Mouse (Mus musculus) CH12.LX (cell line): ENCODE measurements around the gene Kndc1. TPM values are rescaled to one million over a fixed set of nuclear protein-coding genes. Genes with fewer than 3 reads are reported as not detected.

Experiments used
- DNase-seq: peaks from one replicate; pipeline ENCODE4 v3.0.0-alpha.2; 2013; ENCODE audit errors: extremely low read depth
- H3K27ac ChIP-seq: 2 replicates; pipeline ENCODE4 v1.5.1; 2012; ENCODE audit warnings: low read depth, mild to moderate bottlenecking, control low read depth, moderate library complexity; ENCODE audit not compliant: insufficient read depth
- H3K27me3 ChIP-seq: replicated peaks from 2 replicates; pipeline ENCODE3; 2012; ENCODE audit warnings: inconsistent platforms
- H3K36me3 ChIP-seq, 2 experiments: replicated peaks in 1 of 2; 2 replicates each; pipeline versions ENCODE3 to v1.6.1; 2012; ENCODE audit warnings: inconsistent platforms in 1 of 2, low read length in 1 of 2, mild to moderate bottlenecking in 1 of 2, mixed read lengths in 1 of 2, moderate library complexity in 1 of 2; ENCODE audit not compliant: control insufficient read depth in 1 of 2, insufficient read depth in 1 of 2
- H3K4me1 ChIP-seq, 2 experiments: 2 replicates each; pipeline ENCODE4 v1.6.1; 2012; ENCODE audit warnings: inconsistent platforms in 1 of 2, moderate library complexity in 1 of 2; ENCODE audit not compliant: insufficient read depth in 2 of 2, control insufficient read depth in 1 of 2
- H3K4me2 ChIP-seq: 2 replicates; pipeline ENCODE4 v1.6.1; 2012; ENCODE audit warnings: low read depth, mild to moderate bottlenecking, control low read depth; ENCODE audit not compliant: poor library complexity, insufficient read depth, severe bottlenecking
- H3K4me3 ChIP-seq, 3 experiments: fragments of 150-350 bp in 1 of 3; sonication (generic) in 1 of 3; replicated peaks in 1 of 3; 2 replicates each; pipeline versions ENCODE3 to v1.5.1; 2011 to 2012; ENCODE audit warnings: low read depth in 2 of 3, low read length in 2 of 3, mild to moderate bottlenecking in 2 of 3, moderate library complexity in 2 of 3, control low read depth in 1 of 3, improper control_type of control experiment in 1 of 3, inconsistent platforms in 1 of 3, mixed read lengths in 1 of 3; ENCODE audit not compliant: poor library complexity in 1 of 3
- H3K79me2 ChIP-seq: replicated peaks from 2 replicates; pipeline ENCODE4 v1.6.1; 2012; ENCODE audit warnings: mild to moderate bottlenecking, moderate library complexity; ENCODE audit not compliant: control insufficient read depth, poor library complexity, insufficient read depth, severe bottlenecking; ENCODE audit errors: extremely low read depth
- H3K9ac ChIP-seq: 2 replicates; pipeline ENCODE4 v1.6.1; 2012; ENCODE audit warnings: low read depth, mild to moderate bottlenecking, control low read depth, moderate library complexity; ENCODE audit not compliant: insufficient read depth
- H3K9me3 ChIP-seq: replicated peaks from 2 replicates; pipeline ENCODE3; 2012; ENCODE audit warnings: low read length, inconsistent platforms, mixed read lengths
- CHD2 ChIP-seq: IDR thresholded peaks from 2 replicates; pipeline ENCODE4 v1.6.1; 2011; ENCODE audit warnings: low read length, improper control_type of control experiment
- CTCF ChIP-seq, 2 experiments: IDR thresholded peaks in 1 of 2; conservative IDR thresholded peaks in 1 of 2; 2 replicates each; pipeline ENCODE4 v1.5.1; 2011 to 2012; ENCODE audit warnings: low read depth in 2 of 2, low read length in 2 of 2, improper control_type of control experiment in 1 of 2, inconsistent platforms in 1 of 2, mild to moderate bottlenecking in 1 of 2, moderate library complexity in 1 of 2
- E2F4 ChIP-seq: IDR thresholded peaks from 2 replicates; pipeline ENCODE4 v1.6.1; 2011; ENCODE audit warnings: low read depth, low read length, improper control_type of control experiment; ENCODE audit not compliant: insufficient replicate concordance
- ELF1 ChIP-seq: IDR thresholded peaks from 2 replicates; pipeline ENCODE4 v1.6.1; 2014; ENCODE audit warnings: low read depth, mild to moderate bottlenecking, inconsistent platforms, low read length, improper control_type of control experiment
- EP300 ChIP-seq: IDR thresholded peaks from 2 replicates; pipeline ENCODE4 v1.6.1; 2011; ENCODE audit warnings: low read length, improper control_type of control experiment
- ETS1 ChIP-seq: conservative IDR thresholded peaks from 2 replicates; pipeline ENCODE4 v1.6.1; 2012; ENCODE audit warnings: low read depth, mild to moderate bottlenecking, inconsistent platforms, low read length, improper control_type of control experiment, moderate library complexity
- GABPA ChIP-seq: IDR thresholded peaks from 2 replicates; pipeline ENCODE4 v1.6.1; 2012; ENCODE audit warnings: low read depth, low read length, improper control_type of control experiment, inconsistent platforms; ENCODE audit not compliant: insufficient replicate concordance
- IRF4 ChIP-seq: IDR thresholded peaks from 2 replicates; pipeline ENCODE4 v1.6.1; 2014; ENCODE audit warnings: low read depth, mild to moderate bottlenecking, inconsistent platforms, low read length, improper control_type of control experiment
- KAT2A ChIP-seq: IDR thresholded peaks from 2 replicates; pipeline ENCODE4 v1.6.1; 2012; ENCODE audit warnings: low read length, improper control_type of control experiment, inconsistent platforms; ENCODE audit not compliant: insufficient replicate concordance
- MAFK ChIP-seq: IDR thresholded peaks from 2 replicates; pipeline ENCODE4 v1.6.1; 2011; ENCODE audit warnings: low read length, improper control_type of control experiment; ENCODE audit not compliant: insufficient replicate concordance
- MAX ChIP-seq: IDR thresholded peaks from 2 replicates; pipeline ENCODE4 v1.6.1; 2011; ENCODE audit warnings: low read length, improper control_type of control experiment
- MEF2A ChIP-seq: IDR thresholded peaks from 2 replicates; pipeline ENCODE4 v1.6.1; 2014; ENCODE audit warnings: low read depth, mild to moderate bottlenecking, inconsistent platforms, low read length, improper control_type of control experiment, borderline replicate concordance
- MXI1 ChIP-seq: IDR thresholded peaks from 2 replicates; pipeline ENCODE4 v1.6.1; 2011; ENCODE audit warnings: mild to moderate bottlenecking, low read depth, low read length, improper control_type of control experiment
- NELFE ChIP-seq: IDR thresholded peaks from 2 replicates; pipeline ENCODE4 v1.6.1; 2011; ENCODE audit warnings: low read depth, low read length, improper control_type of control experiment
- NRF1 ChIP-seq: IDR thresholded peaks from 2 replicates; pipeline ENCODE4 v1.6.1; 2014; ENCODE audit warnings: low read depth, mild to moderate bottlenecking, inconsistent platforms, low read length, improper control_type of control experiment, moderate library complexity
- PAX5 ChIP-seq: IDR thresholded peaks from 2 replicates; pipeline ENCODE4 v1.6.1; 2012; ENCODE audit warnings: low read length, inconsistent platforms, mixed read lengths
- POLR2A ChIP-seq: IDR thresholded peaks from 2 replicates; pipeline ENCODE4 v1.6.1; 2011; ENCODE audit warnings: low read depth, mild to moderate bottlenecking, improper control_type of control experiment, low read length
- POLR2AphosphoS2 ChIP-seq: IDR thresholded peaks from 2 replicates; pipeline ENCODE4 v1.6.1; 2011; ENCODE audit warnings: low read depth, low read length, improper control_type of control experiment
- RAD21 ChIP-seq: IDR thresholded peaks from 2 replicates; pipeline ENCODE4 v1.6.1; 2011; ENCODE audit warnings: low read depth, mild to moderate bottlenecking, low read length, improper control_type of control experiment, moderate library complexity
- SIN3A ChIP-seq: IDR thresholded peaks from 2 replicates; pipeline ENCODE4 v1.6.1; 2012; ENCODE audit warnings: low read length, improper control_type of control experiment, inconsistent platforms
- SMC3 ChIP-seq: IDR thresholded peaks from 2 replicates; pipeline ENCODE4 v1.6.1; 2011; ENCODE audit warnings: low read depth, low read length, improper control_type of control experiment
- TBP ChIP-seq: conservative IDR thresholded peaks from 2 replicates; pipeline ENCODE4 v1.6.1; 2011; ENCODE audit warnings: low read depth, low read length, improper control_type of control experiment
- TCF12 ChIP-seq: IDR thresholded peaks from 2 replicates; pipeline ENCODE4 v1.6.1; 2014; ENCODE audit warnings: low read depth, mild to moderate bottlenecking, inconsistent platforms, low read length, improper control_type of control experiment
- UBTF ChIP-seq: IDR thresholded peaks from 2 replicates; pipeline ENCODE4 v1.6.1; 2012; ENCODE audit warnings: low read depth, mild to moderate bottlenecking, inconsistent platforms, low read length, improper control_type of control experiment, moderate library complexity
- USF1 ChIP-seq: IDR thresholded peaks from 2 replicates; pipeline ENCODE4 v1.6.1; 2014; ENCODE audit warnings: low read depth, mild to moderate bottlenecking, inconsistent platforms, low read length, improper control_type of control experiment
- ZC3H11A ChIP-seq: IDR thresholded peaks from 2 replicates; pipeline ENCODE4 v1.6.1; 2012; ENCODE audit warnings: low read depth, mild to moderate bottlenecking, inconsistent platforms, low read length, improper control_type of control experiment
- ZKSCAN1 ChIP-seq: IDR thresholded peaks from 2 replicates; pipeline ENCODE4 v1.6.1; 2012; ENCODE audit warnings: low read depth, inconsistent platforms, low read length, improper control_type of control experiment, borderline replicate concordance
- ZNF384 ChIP-seq: IDR thresholded peaks from 2 replicates; pipeline ENCODE4 v1.6.1; 2012; ENCODE audit warnings: low read depth, low read length, improper control_type of control experiment, inconsistent platforms
- dilution Hi-C: fragments of 300-500 bp; cut with MboI; formaldehyde crosslinking; loops from 2 replicates; pipeline ENCODE4 v1.14.3; 2020; ENCODE audit warnings: low sequenced_read_pairs; ENCODE audit not compliant: extremely low pct_unique_long_range_greater_than_20kb, extremely low pct_ligation_motif_present
- in situ Hi-C: fragments of 300-500 bp; cut with MboI; formaldehyde crosslinking; loops from 3 replicates; pipeline ENCODE4 v1.14.3; 2019; ENCODE audit warnings: low sequenced_read_pairs, low pct_ligation_motif_present, low pct_unique_long_range_greater_than_20kb, mixed read lengths
- polyA plus RNA-seq: library from polyadenylated mRNA; unstranded; fragments of >175 nt; gene quantifications from 2 replicates; pipeline ENCODE4 v1.2.1, GENCODE M21; 2012; ENCODE audit warnings: low read depth; ENCODE audit not compliant: insufficient read length
- total RNA-seq, 2 experiments: library from RNA; depleted of rRNA; stranded (reverse); fragments of 300-350 nt in 1 of 2; fragments of >200 nt in 1 of 2; gene quantifications; 2 replicates each; pipeline ENCODE4 v1.2.3; 2012 to 2014

Kndc1 gene
- total and polyA plus RNA-seq, 3 experiments, result 2.3 to 5.0 (median 4.0) TPM

GRCm38 (mm10) chr7:139891779-139892178 lies 2.7 kb upstream of the Kndc1 start (continued):
- TF ChIP-seq CHD2, result no peak

DNA sequence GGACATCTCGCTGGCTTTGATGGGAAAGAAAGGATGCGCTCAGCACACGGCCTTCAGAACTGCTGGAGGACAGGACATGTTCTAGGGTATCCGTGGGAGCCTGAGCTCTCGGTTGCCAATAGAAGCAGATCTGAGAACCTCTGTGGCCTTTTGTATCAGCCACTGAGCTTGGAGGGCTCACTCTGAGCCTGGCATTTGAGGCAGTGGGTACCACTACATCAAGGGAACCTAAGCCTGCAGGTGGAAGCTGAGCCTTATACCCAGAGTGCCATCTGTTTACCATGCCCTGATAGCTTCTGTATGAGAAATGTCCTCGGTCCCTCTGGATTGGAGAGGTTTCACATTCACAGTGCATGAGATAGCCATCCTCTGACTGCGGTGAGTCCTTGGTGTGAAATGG lies 1.8 kb downstream of the Kndc1 start:
- no peak overlapping the region for H3K4me2 ChIP-seq
- no peaks in the 10 kb centered on the region for H3K9me3 ChIP-seq
- TF ChIP-seq TCF12 (no peak), USF1 (no peak), PAX5 (no peak), MEF2A (no peak), MAX (no peak), ETS1 (no peak), MXI1 (no peak), NELFE (no peak), CHD2 (no peak), MAFK (no peak), CTCF (conservative IDR thresholded peaks at IDR 0.05 in 1 of 2, IDR thresholded peaks at IDR 0.05 in 1 of 2; ENCODE audit: low read depth in 2 of 2, low read length in 2 of 2) (no peak), GABPA (no peak), ZKSCAN1 (no peak), IRF4 (no peak)
- H3K36me3 ChIP-seq, result no peaks in the 10 kb centered on the region
- in situ Hi-C loops (loop anchor here (25.0 kb wide), 1 partner anchor 409 kb away; no protein-coding TSS in a partner anchor), dilution Hi-C loops (no loop called here)
- H3K4me1 ChIP-seq, result peaks cover 0 to 7% of the 10 kb centered on the region in 2 experiments; a peak in 1 of 4 replicates
- no peak for DNase-seq
- H3K4me3 ChIP-seq, result no peak overlapping the region
- peaks cover 57% of the 10 kb centered on the region for H3K27me3 ChIP-seq
- no peak overlapping the region for H3K9ac ChIP-seq
- no peak overlapping the region for H3K27ac ChIP-seq
- no peaks in the 10 kb centered on the region for H3K79me2 ChIP-seq

DNA sequence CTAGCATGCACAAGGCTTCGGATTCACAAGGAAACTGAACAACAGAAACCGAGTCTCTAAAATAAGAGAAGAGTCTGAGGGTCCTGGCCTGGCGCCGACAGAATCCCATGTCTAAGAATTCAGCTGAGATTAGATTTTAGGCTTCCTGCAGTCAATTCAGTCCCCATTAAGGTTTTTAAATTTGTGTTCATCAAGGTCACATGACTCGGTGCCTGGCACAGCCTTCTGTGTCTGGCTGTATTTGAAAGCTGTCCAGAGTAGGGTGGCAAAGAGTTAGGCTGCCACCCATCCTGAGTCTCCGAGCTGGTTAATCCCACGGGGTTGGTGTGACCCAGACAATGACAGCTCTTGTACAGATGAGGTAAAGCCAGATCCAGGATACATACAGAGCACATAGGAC lies 2.3 kb downstream of the Kndc1 start:
- dilution Hi-C loops, result no loop called here
- in situ Hi-C loops, result loop anchor here (25.0 kb wide), 1 partner anchor 409 kb away; no protein-coding TSS in a partner anchor
- no peak for DNase-seq
- Histone ChIP-seq H3K27ac (no peak overlapping the region), H3K79me2 (no peaks in the 10 kb centered on the region), H3K4me2 (no peak overlapping the region), H3K36me3 (no peaks in the 10 kb centered on the region), H3K27me3 (peaks cover 57% of the 10 kb centered on the region), H3K4me3 (no peak overlapping the region), H3K9ac (no peak overlapping the region), H3K9me3 (no peaks in the 10 kb centered on the region), H3K4me1 (peaks cover 0 to 7% of the 10 kb centered on the region in 2 experiments; a peak in 1 of 4 replicates)
- TF ChIP-seq RAD21 (no peak), SIN3A (no peak), TBP (no peak), MAFK (no peak), ELF1 (no peak), KAT2A (no peak), ZNF384 (no peak), POLR2A (no peak), E2F4 (no peak), POLR2AphosphoS2 (no peak), NRF1 (no peak), UBTF (no peak), SMC3 (no peak), EP300 (no peak), ZC3H11A (no peak), MEF2A (no peak)
